Mouse (Mus musculus) forebrain, postnatal 0 days (tissue): Measurements from ENCODE around the gene Man2b1. TPM values are rescaled to one million over a fixed set of nuclear protein-coding genes. Genes with fewer than 3 reads are reported as not detected.

Experiments used
- ATAC-seq: fragments of 200-750 bp; cut with Nextera tagmentation; 2 replicates; pipeline ENCODE4 v1.8.0; 2017; ENCODE audit warnings: mild to moderate bottlenecking, moderate library complexity
- DNase-seq: peaks from one replicate; pipeline ENCODE4 v3.0.0-alpha.2; 2015
- H3K27ac ChIP-seq: fragments of 300-500 bp; sonication (generic); 2 replicates; pipeline ENCODE4 v1.5.1; 2014; ENCODE audit warnings: low read depth, mild to moderate bottlenecking, antibody characterized with exemption, low read length, moderate library complexity, mixed read lengths
- H3K27me3 ChIP-seq: fragments of 300-500 bp; sonication (generic); 2 replicates; pipeline ENCODE4 v1.6.1; 2014; ENCODE audit warnings: mild to moderate bottlenecking, low read length, mixed read lengths; ENCODE audit not compliant: insufficient read depth
- H3K36me3 ChIP-seq: fragments of 300-500 bp; sonication (generic); 2 replicates; pipeline ENCODE4 v1.6.1; 2014; ENCODE audit warnings: mild to moderate bottlenecking, moderate library complexity; ENCODE audit not compliant: insufficient read depth
- H3K4me1 ChIP-seq: fragments of 300-500 bp; sonication (generic); 2 replicates; pipeline ENCODE4 v1.6.1; 2014; ENCODE audit warnings: antibody characterized with exemption; ENCODE audit not compliant: insufficient read depth
- H3K4me2 ChIP-seq: fragments of 300-500 bp; sonication (generic); 2 replicates; pipeline ENCODE4 v1.6.1; 2014; ENCODE audit warnings: low read depth, mild to moderate bottlenecking, moderate library complexity
- H3K4me3 ChIP-seq: fragments of 300-500 bp; sonication (generic); 2 replicates; pipeline ENCODE4 v1.5.1; 2014; ENCODE audit warnings: low read depth, low read length, mixed read lengths
- H3K9ac ChIP-seq: fragments of 300-500 bp; sonication (generic); 2 replicates; pipeline ENCODE4 v1.6.1; 2014; ENCODE audit warnings: mild to moderate bottlenecking
- H3K9me3 ChIP-seq: fragments of 300-500 bp; sonication (generic); 2 replicates; pipeline ENCODE4 v1.6.1; 2016; ENCODE audit warnings: low read length
- CTCF ChIP-seq: sonication (generic); IDR thresholded peaks from 2 replicates; pipeline ENCODE4 v1.5.1; 2016; ENCODE audit warnings: antibody characterized with exemption, control low read depth, low read depth
- WGBS: fragments of 180-500 bp; shearing (Covaris S2); extraction: QIAGEN DNeasy Blood & Tissue Kit; methylation state at CpG from one replicate; pipeline ENCODE4 v1.1.7; 2014; 5-methylcytosine and 5-hydroxymethylcytosine counted together
- polyA plus RNA-seq: library from polyadenylated mRNA; unstranded; fragments of >200 nt; fragmentation: Nextera tagmentation; extraction: Ambion mirVana; gene quantifications from 2 replicates; pipeline ENCODE4 v1.2.1, GENCODE M21; 2015
- total RNA-seq: library from RNA; depleted of rRNA; stranded (reverse); fragments of >200 nt; gene quantifications from 2 replicates; pipeline ENCODE4 v1.2.3, GENCODE M21; 2014

Man2b1 gene
- total and polyA plus RNA-seq, 2 experiments from 2014 or later: 18.0 to 28.8 TPM

- H3K9me3 ChIP-seq: no peaks in the 10 kb centered on the region
- H3K4me3 ChIP-seq: no peak overlapping the region
- WGBS: 98% methylated on average over 4 of the region's 4 CpGs
- H3K27me3 ChIP-seq: no peaks in the 10 kb centered on the region
- no peak for DNase-seq
- no peak overlapping the region for H3K27ac ChIP-seq
- no peak overlapping the region for H3K9ac ChIP-seq
- no peak for ATAC-seq
- H3K4me2 ChIP-seq: no peak overlapping the region
- peaks cover 26% of the 10 kb centered on the region for H3K36me3 ChIP-seq
- H3K4me1 ChIP-seq: peaks cover 6% of the 10 kb centered on the region
- no peak for TF ChIP-seq CTCF
Observed at GRCm38 (mm10) chr8:85062603-85063002, 20.5 kb upstream of the Man2b1 start.

GRCm38 (mm10) chr8:85065213-85065612 is 17.9 kb upstream of the Man2b1 start:
- H3K9me3 ChIP-seq: no peaks in the 10 kb centered on the region
- WGBS: 39% methylated on average over 2 of the region's 2 CpGs
- H3K4me3 ChIP-seq: no peak overlapping the region
- DNase-seq: no peak
- H3K36me3 ChIP-seq: peaks cover 40% of the 10 kb centered on the region
- H3K4me2 ChIP-seq: no peak overlapping the region
- H3K9ac ChIP-seq: no peak overlapping the region
- H3K4me1 ChIP-seq: peaks cover 6% of the 10 kb centered on the region
- H3K27me3 ChIP-seq: no peaks in the 10 kb centered on the region
- no peak for TF ChIP-seq CTCF
- no peak overlapping the region for H3K27ac ChIP-seq
- ATAC-seq: no peak

- no peaks in the 10 kb centered on the region for H3K9me3 ChIP-seq
- no peak overlapping the region for H3K27ac ChIP-seq
- H3K27me3 ChIP-seq: no peaks in the 10 kb centered on the region
- no peak overlapping the region for H3K4me3 ChIP-seq
- 95% methylated on average over 2 of the region's 2 CpGs for WGBS
- no peak for TF ChIP-seq CTCF
- DNase-seq (no peak), ATAC-seq (no peak)
- H3K4me2 ChIP-seq: no peak overlapping the region
- H3K9ac ChIP-seq: no peak overlapping the region
- peaks cover 40% of the 10 kb centered on the region for H3K36me3 ChIP-seq
- peaks cover 6% of the 10 kb centered on the region for H3K4me1 ChIP-seq
Observed at GRCm38 (mm10) chr8:85067155-85067554, 15.9 kb upstream of the Man2b1 start.

- Histone ChIP-seq H3K27ac (no peak within 1 kb of the TSS), H3K4me1 (peaks cover 12% of the 10 kb centered on the region), H3K9me3 (no peaks in the 10 kb centered on the region), H3K4me3 (no peak within 1 kb of the TSS), H3K9ac (no peak within 1 kb of the TSS), H3K4me2 (no peak within 1 kb of the TSS), H3K27me3 (no peaks in the 10 kb centered on the region), H3K36me3 (peaks cover 40% of the 10 kb centered on the region)
- TF ChIP-seq CTCF: no peak
- no peak for DNase-seq
- no peak for ATAC-seq
Observed at GRCm38 (mm10) chr8:85067982-85068381, 15.1 kb upstream of the Man2b1 start, which contains the start of gene Gm5741. TSS of gene Gm5741 (minus strand) at chr8:85067982.

- peaks cover 54% of the 10 kb centered on the region for H3K36me3 ChIP-seq
- 84% methylated on average over 5 of the region's 5 CpGs for WGBS
- no peak for DNase-seq
- no peak for ATAC-seq
- H3K9ac ChIP-seq: peak overlapping the region; percentile 85
- H3K27ac ChIP-seq: peak overlapping the region; percentile 94
- H3K4me1 ChIP-seq: peaks cover 12% of the 10 kb centered on the region
- H3K27me3 ChIP-seq: no peaks in the 10 kb centered on the region
- H3K4me2 ChIP-seq: peak overlapping the region; percentile 69
- TF ChIP-seq CTCF: no peak
- peak overlapping the region; percentile 94 for H3K4me3 ChIP-seq
- H3K9me3 ChIP-seq: no peaks in the 10 kb centered on the region
Observed at GRCm38 (mm10) chr8:85071041-85071440, 12.0 kb upstream of the Man2b1 start.

- ATAC-seq: peak; percentile 96
Observed at GRCm38 (mm10) chr8:85071514-85072281, 11.4 kb upstream of the Man2b1 start, which contains the start of gene Dhps. TSS of gene Dhps (plus strand) at chr8:85071757.

GRCm38 (mm10) chr8:85072364-85072929 is 10.6 kb upstream of the Man2b1 start:
- ATAC-seq: no peak
- H3K27ac ChIP-seq: peak overlapping the region; percentile 94
- no peak for TF ChIP-seq CTCF
- H3K9ac ChIP-seq: peak overlapping the region; percentile 85
- peak overlapping the region; percentile 94 for H3K4me3 ChIP-seq
- no peaks in the 10 kb centered on the region for H3K9me3 ChIP-seq
- no peaks in the 10 kb centered on the region for H3K27me3 ChIP-seq
- H3K36me3 ChIP-seq: peaks cover 50% of the 10 kb centered on the region
- H3K4me1 ChIP-seq: peaks cover 12% of the 10 kb centered on the region
- no peak for DNase-seq
- WGBS: 42% methylated on average over 9 of the region's 9 CpGs
- peak overlapping the region; percentile 69 for H3K4me2 ChIP-seq

More at GRCm38 (mm10) chr8:85071514-85072281, 11.4 kb upstream of the Man2b1 start, which contains the start of gene Dhps:
- no peak; the same call in 1 of the 2 replicates for TF ChIP-seq CTCF
- Histone ChIP-seq H3K4me1 (peaks cover 12% of the 10 kb centered on the region), H3K4me3 (peak within 1 kb of the TSS; percentile 94), H3K4me2 (peak within 1 kb of the TSS; percentile 69), H3K9me3 (no peaks in the 10 kb centered on the region), H3K9ac (peak within 1 kb of the TSS; percentile 85), H3K36me3 (peaks cover 55% of the 10 kb centered on the region), H3K27ac (peak within 1 kb of the TSS; percentile 94), H3K27me3 (no peaks in the 10 kb centered on the region)
- under 1% methylated on average over 67 of the region's 68 CpGs for WGBS
- peak; percentile 94 for DNase-seq
